Mouse (Mus musculus): Measurements from ENCODE around the gene Smim20. TPM values are rescaled to one million over a fixed set of nuclear protein-coding genes. Genes with fewer than 3 reads are reported as not detected.

Gene Smim20
- polyA plus RNA-seq, 1 experiment = 45.9 TPM

- no peak for TF ChIP-seq POLR2A (IDR thresholded peaks at IDR 0.05; ENCODE audit: low read depth, low read length)
- no peak for TF ChIP-seq CTCF (IDR thresholded peaks at IDR 0.05; ENCODE audit: extremely low read depth, insufficient read length, insufficient replicate concordance, low read depth, low read length)
- H3K27me3 ChIP-seq (ENCODE audit: control insufficient read depth, insufficient read depth, low read length) = no peaks in the 10 kb centered on the region
- H3K4me1 ChIP-seq (ENCODE audit: control insufficient read depth, insufficient read depth, insufficient read length, low read length) = peaks cover 17% of the 10 kb centered on the region; the same call in 1 of the 2 replicates
- H3K27ac ChIP-seq (ENCODE audit: insufficient read depth, low read depth, low read length) = no peak overlapping the region
- no peak overlapping the region for H3K4me3 ChIP-seq (ENCODE audit: low read depth, low read length)
- H3K36me3 ChIP-seq (ENCODE audit: control insufficient read depth, insufficient read depth, low read length) = no peaks in the 10 kb centered on the region
- WGBS = 85% methylated on average over 4 of the region's 4 CpGs
Measured at GRCm38 (mm10) chr5:53249431-53250061, 17.3 kb upstream of the Smim20 start.

DNA sequence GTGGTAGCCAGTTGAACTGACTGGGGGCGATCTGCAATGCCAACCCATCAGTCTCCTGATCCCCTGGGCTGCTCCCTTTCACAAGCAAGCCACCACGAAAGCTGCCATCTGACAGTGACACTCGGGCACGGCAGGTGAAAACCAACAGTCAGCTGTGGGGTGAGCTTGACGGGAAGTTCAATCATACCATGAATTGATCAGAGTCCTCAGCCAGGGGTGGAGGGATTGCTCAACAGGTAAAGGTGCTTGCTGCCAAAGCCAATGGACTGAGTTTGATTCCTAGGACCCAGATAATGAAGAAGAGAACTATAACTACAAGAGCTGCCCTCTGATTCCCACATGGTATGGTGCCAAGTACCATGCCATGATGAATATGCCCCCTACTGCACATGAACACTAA, 12.7 kb upstream of the Smim20 start:
- Histone ChIP-seq H3K4me1 (ENCODE audit: control insufficient read depth, insufficient read depth, insufficient read length, low read length) (peaks cover 5% of the 10 kb centered on the region; the same call in 1 of the 2 replicates), H3K4me3 (ENCODE audit: low read depth, low read length) (no peak overlapping the region), H3K27ac (ENCODE audit: insufficient read depth, low read depth, low read length) (no peak overlapping the region), H3K27me3 (ENCODE audit: control insufficient read depth, insufficient read depth, low read length) (0 out of 2 replicates have a peak, but pooled peaks cover under 1% of the 10 kb centered on the region), H3K36me3 (ENCODE audit: control insufficient read depth, insufficient read depth, low read length) (no peaks in the 10 kb centered on the region)
- no peak for TF ChIP-seq POLR2A (IDR thresholded peaks at IDR 0.05; ENCODE audit: low read depth, low read length)
- TF ChIP-seq CTCF (IDR thresholded peaks at IDR 0.05; ENCODE audit: extremely low read depth, insufficient read length, insufficient replicate concordance, low read depth, low read length) = no peak
- 53% methylated on average over 5 of the region's 5 CpGs for WGBS

- no peak overlapping the region for H3K4me3 ChIP-seq (ENCODE audit: low read depth, low read length)
- TF ChIP-seq CTCF (IDR thresholded peaks at IDR 0.05; ENCODE audit: extremely low read depth, insufficient read length, insufficient replicate concordance, low read depth, low read length) (no peak), POLR2A (IDR thresholded peaks at IDR 0.05; ENCODE audit: low read depth, low read length) (no peak)
- H3K36me3 ChIP-seq (ENCODE audit: control insufficient read depth, insufficient read depth, low read length) = no peaks in the 10 kb centered on the region
- no peak overlapping the region for H3K27ac ChIP-seq (ENCODE audit: insufficient read depth, low read depth, low read length)
- H3K4me1 ChIP-seq (ENCODE audit: control insufficient read depth, insufficient read depth, insufficient read length, low read length) = peaks cover 5% of the 10 kb centered on the region; the same call in 1 of the 2 replicates
- 0 out of 2 replicates have a peak, but pooled peaks cover 2% of the 10 kb centered on the region for H3K27me3 ChIP-seq (ENCODE audit: control insufficient read depth, insufficient read depth, low read length)
- WGBS = 65% methylated on average over 3 of the region's 3 CpGs
Measured at GRCm38 (mm10) chr5:53254821-53255220, 12.1 kb upstream of the Smim20 start.

- Histone ChIP-seq H3K27ac (ENCODE audit: insufficient read depth, low read depth, low read length) (no peak overlapping the region), H3K27me3 (ENCODE audit: control insufficient read depth, insufficient read depth, low read length) (peaks cover 2% of the 10 kb centered on the region; the same call in 1 of the 2 replicates), H3K36me3 (ENCODE audit: control insufficient read depth, insufficient read depth, low read length) (no peaks in the 10 kb centered on the region), H3K4me3 (ENCODE audit: low read depth, low read length) (peak overlapping the region; percentile 47), H3K4me1 (ENCODE audit: control insufficient read depth, insufficient read depth, insufficient read length, low read length) (peaks cover 5% of the 10 kb centered on the region; the same call in 1 of the 2 replicates)
- WGBS = 8% methylated on average over 29 of the region's 29 CpGs
- TF ChIP-seq CTCF (IDR thresholded peaks at IDR 0.05; ENCODE audit: extremely low read depth, insufficient read length, insufficient replicate concordance, low read depth, low read length) = peak; percentile 19; the same call in 1 of the 2 replicates
- TF ChIP-seq POLR2A (IDR thresholded peaks at IDR 0.05; ENCODE audit: low read depth, low read length) = no peak
Measured at GRCm38 (mm10) chr5:53258038-53258786, 8.7 kb upstream of the Smim20 start.

GRCm38 (mm10) chr5:53259894-53260293, 7.0 kb upstream of the Smim20 start:
- Histone ChIP-seq H3K4me3 (ENCODE audit: low read depth, low read length) (no peak overlapping the region), H3K27me3 (ENCODE audit: control insufficient read depth, insufficient read depth, low read length) (peaks cover 2% of the 10 kb centered on the region; the same call in 1 of the 2 replicates), H3K27ac (ENCODE audit: insufficient read depth, low read depth, low read length) (no peak overlapping the region), H3K4me1 (ENCODE audit: control insufficient read depth, insufficient read depth, insufficient read length, low read length) (no peaks in the 10 kb centered on the region; the same call in 1 of the 2 replicates), H3K36me3 (ENCODE audit: control insufficient read depth, insufficient read depth, low read length) (no peaks in the 10 kb centered on the region)
- TF ChIP-seq CTCF (IDR thresholded peaks at IDR 0.05; ENCODE audit: extremely low read depth, insufficient read length, insufficient replicate concordance, low read depth, low read length) = no peak
- 81% methylated on average over 5 of the region's 5 CpGs for WGBS

GRCm38 (mm10) chr5:53261999-53262398, 4.9 kb upstream of the Smim20 start:
- no peak for TF ChIP-seq CTCF (IDR thresholded peaks at IDR 0.05; ENCODE audit: extremely low read depth, insufficient read length, insufficient replicate concordance, low read depth, low read length)
- TF ChIP-seq POLR2A (IDR thresholded peaks at IDR 0.05; ENCODE audit: low read depth, low read length) = no peak
- Histone ChIP-seq H3K27me3 (ENCODE audit: control insufficient read depth, insufficient read depth, low read length) (peaks cover 2% of the 10 kb centered on the region; the same call in 1 of the 2 replicates), H3K36me3 (ENCODE audit: control insufficient read depth, insufficient read depth, low read length) (no peaks in the 10 kb centered on the region), H3K4me1 (ENCODE audit: control insufficient read depth, insufficient read depth, insufficient read length, low read length) (no peaks in the 10 kb centered on the region; the same call in 1 of the 2 replicates), H3K27ac (ENCODE audit: insufficient read depth, low read depth, low read length) (no peak overlapping the region), H3K4me3 (ENCODE audit: low read depth, low read length) (no peak overlapping the region)
- WGBS = 82% methylated on average over 10 of the region's 10 CpGs

DNA sequence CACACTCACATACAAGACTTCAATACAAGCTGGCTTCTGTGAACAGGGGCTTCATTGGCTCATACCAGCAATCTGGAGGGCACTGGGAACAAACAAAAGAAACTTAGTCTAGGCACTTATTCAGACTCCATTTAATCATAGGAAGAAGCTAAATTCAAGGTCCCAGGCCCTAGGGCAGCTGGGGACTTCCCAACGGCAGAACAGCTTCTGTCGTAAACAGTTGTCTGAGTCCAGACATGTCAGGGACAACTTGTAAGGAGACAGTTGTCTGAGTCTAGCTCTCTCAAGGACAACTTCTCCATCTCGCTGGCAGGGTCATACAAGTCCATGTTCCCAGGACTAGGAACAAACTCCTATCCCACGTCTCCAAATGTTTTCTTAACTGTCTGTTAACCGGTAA, 2.8 kb upstream of the Smim20 start:
- 54% methylated on average over 5 of the region's 5 CpGs for WGBS
- no peaks in the 10 kb centered on the region for H3K36me3 ChIP-seq (ENCODE audit: control insufficient read depth, insufficient read depth, low read length)
- H3K27ac ChIP-seq (ENCODE audit: insufficient read depth, low read depth, low read length) = no peak overlapping the region
- no peaks in the 10 kb centered on the region; the same call in 1 of the 2 replicates for H3K4me1 ChIP-seq (ENCODE audit: control insufficient read depth, insufficient read depth, insufficient read length, low read length)
- no peak overlapping the region for H3K4me3 ChIP-seq (ENCODE audit: low read depth, low read length)
- no peak for TF ChIP-seq CTCF (IDR thresholded peaks at IDR 0.05; ENCODE audit: extremely low read depth, insufficient read length, insufficient replicate concordance, low read depth, low read length)
- TF ChIP-seq POLR2A (IDR thresholded peaks at IDR 0.05; ENCODE audit: low read depth, low read length) = no peak
- H3K27me3 ChIP-seq (ENCODE audit: control insufficient read depth, insufficient read depth, low read length) = peaks cover 2% of the 10 kb centered on the region; the same call in 1 of the 2 replicates
